Mouse (Mus musculus) lung, adult 2 months (tissue): Measurements from ENCODE around the gene Acaa1b. TPM values are rescaled to one million over a fixed set of nuclear protein-coding genes. Genes with fewer than 3 reads are reported as not detected.

Source experiments
- DNase-seq: peaks from one replicate; pipeline ENCODE4 v3.0.0; 2022
- H3K4me1 ChIP-seq: fragments of 200-500 bp; 2 replicates; pipeline ENCODE4 v1.6.1; 2011; ENCODE audit warnings: low read length; ENCODE audit not compliant: control insufficient read depth, insufficient read depth
- H3K4me3 ChIP-seq: fragments of 200-500 bp; replicated peaks from 2 replicates; pipeline ENCODE3; 2011; ENCODE audit warnings: low read depth, mild to moderate bottlenecking, control low read depth, low read length; ENCODE audit errors: extremely low read depth
- CTCF ChIP-seq: fragments of 200-500 bp; IDR thresholded peaks from 2 replicates; pipeline ENCODE4 v1.5.1; 2011; ENCODE audit warnings: mild to moderate bottlenecking, low read length, control low read depth; ENCODE audit not compliant: insufficient read depth
- POLR2A ChIP-seq: fragments of 200-500 bp; IDR thresholded peaks from 2 replicates; pipeline ENCODE4 v1.6.1; 2011; ENCODE audit warnings: low read depth, mild to moderate bottlenecking, control low read depth, low read length, borderline replicate concordance; ENCODE audit errors: extremely low read depth
- WGBS: fragments of 180-500 bp; shearing (Covaris S2); methylation state at CpG from one replicate; pipeline ENCODE4 v1.1.7; 2018; 5-methylcytosine and 5-hydroxymethylcytosine counted together
- polyA plus RNA-seq: library from polyadenylated mRNA; depleted of rRNA; stranded (reverse); fragments of >200 nt; gene quantifications from 2 replicates; pipeline ENCODE4 v1.2.3, GENCODE M21; 2012; rRNA removed

The Acaa1b gene
- polyA plus RNA-seq, 1 experiment = 14.8 TPM

DNA sequence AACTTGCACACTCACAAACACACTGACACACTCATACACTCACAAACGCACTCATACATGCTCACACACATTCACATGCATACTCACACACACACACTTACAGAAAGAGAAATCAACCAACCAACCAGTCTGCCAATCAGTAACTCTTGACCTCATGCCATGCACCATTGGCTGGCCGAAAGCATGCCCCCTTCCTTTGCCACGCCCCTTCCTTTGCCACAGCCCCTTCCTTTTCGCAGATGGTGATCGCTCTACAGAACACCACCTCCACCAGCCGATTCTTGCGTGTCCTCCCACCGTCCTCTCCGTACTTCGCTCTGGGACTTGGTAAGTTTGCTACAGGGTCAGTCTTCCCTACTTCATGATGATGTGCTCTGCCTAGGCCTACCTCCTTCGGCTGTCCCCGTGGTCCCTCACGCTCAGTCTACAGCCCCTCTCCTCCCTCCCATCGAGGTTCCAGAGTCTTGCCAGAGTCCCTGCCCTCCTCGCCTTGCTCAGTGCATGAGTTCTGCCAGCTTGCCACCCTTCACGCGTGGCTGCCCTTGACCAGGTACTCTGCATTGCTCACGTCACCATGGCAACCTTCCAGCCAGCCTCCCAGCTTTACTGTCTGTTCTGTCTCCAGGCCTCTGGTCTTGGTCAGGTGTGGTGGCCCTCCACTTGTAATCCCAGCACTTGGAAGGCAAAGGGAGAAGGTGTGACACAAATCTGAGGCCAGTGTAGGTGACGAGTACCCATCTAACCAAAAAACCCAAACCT lies 37.3 kb downstream of the Acaa1b start:
- Histone ChIP-seq H3K4me1 (no peaks in the 10 kb centered on the region), H3K4me3 (no peak overlapping the region)
- TF ChIP-seq CTCF (no peak), POLR2A (no peak)
- 83% methylated on average over 19 of the region's 19 CpGs for WGBS
- DNase-seq = no peak

DNA sequence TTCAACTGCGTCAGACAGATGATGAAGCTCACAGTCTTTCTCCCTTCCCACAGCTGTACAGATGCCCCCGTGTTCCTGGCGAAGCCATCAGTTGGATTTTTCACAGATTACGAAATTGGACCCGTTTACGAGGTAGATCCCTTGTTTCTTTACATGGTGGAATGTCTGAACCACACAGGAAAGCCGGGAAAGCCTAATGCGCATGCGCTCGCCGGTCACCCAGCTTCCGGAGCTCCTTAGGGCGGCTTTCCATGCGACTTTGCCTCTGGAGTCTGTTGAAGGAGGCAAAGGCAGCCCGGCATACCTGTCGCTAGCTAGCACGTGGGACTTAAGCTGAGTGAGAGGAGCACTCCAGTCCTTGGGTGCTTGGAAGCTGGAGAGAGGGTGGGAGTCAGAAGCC lies 42.0 kb downstream of the Acaa1b start:
- 84% methylated on average over 17 of the region's 17 CpGs for WGBS
- no peak for DNase-seq
- TF ChIP-seq POLR2A (no peak), CTCF (no peak)
- Histone ChIP-seq H3K4me3 (no peak overlapping the region), H3K4me1 (no peaks in the 10 kb centered on the region)

DNA sequence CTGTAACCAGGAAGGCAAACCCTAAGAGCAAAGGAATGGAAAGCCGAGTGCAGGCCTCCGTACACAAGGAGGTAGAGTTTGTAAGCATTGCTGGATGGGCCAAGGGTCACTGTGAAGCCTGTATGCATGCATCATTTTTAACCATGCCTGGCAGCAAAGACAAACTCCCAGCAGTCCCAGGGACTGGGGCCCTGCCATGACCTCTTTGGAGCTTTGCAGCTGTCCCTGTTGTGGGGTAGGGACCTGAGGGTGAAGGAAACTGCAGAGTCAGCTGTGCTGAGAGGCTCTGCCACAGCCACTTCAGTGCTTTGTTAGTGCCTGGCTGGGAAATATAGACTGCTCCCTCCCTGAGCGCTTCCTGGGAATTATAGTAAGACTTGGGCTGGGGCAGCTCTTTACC lies 46.3 kb downstream of the Acaa1b start:
- H3K4me3 ChIP-seq = no peak overlapping the region
- TF ChIP-seq POLR2A (no peak), CTCF (no peak)
- H3K4me1 ChIP-seq = no peaks in the 10 kb centered on the region
- no peak for DNase-seq
- 40% methylated on average over 3 of the region's 3 CpGs for WGBS

DNA sequence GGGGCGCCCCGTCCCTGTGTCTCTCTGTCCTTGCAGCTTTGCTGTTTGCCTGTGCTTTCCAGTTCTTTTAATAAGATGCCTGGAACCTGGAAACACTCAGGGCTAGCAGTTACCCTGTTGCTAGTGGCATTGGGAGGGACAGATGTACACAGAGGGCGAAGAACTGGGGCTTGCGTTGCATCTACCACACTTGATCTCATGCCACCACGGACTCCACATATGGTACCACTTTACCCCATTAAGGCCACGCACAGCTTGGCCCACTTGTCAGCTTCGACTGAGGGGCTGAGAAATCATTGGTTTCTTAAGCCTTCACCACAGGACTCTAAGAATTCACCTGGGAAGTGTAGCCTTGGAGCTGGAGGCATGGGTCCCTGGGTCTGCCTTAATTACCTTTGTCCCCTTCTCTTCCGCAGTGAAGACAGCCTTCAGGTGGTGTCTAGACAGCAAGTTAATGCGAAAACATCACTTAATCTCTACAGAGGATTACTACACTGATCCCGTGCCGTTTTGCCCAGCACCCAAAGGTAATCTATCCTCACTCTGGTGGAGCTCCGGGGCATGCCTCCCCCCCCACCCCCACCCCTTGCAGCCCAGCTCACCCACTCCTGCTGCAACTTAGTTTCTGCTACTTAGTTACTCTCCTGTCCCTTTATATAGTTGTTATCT lies 47.1 kb downstream of the Acaa1b start:
- DNase-seq = no peak
- H3K4me3 ChIP-seq = no peak overlapping the region
- 66% methylated on average over 12 of the region's 12 CpGs for WGBS
- no peak for TF ChIP-seq CTCF
- no peak for TF ChIP-seq POLR2A
- H3K4me1 ChIP-seq = no peaks in the 10 kb centered on the region

DNA sequence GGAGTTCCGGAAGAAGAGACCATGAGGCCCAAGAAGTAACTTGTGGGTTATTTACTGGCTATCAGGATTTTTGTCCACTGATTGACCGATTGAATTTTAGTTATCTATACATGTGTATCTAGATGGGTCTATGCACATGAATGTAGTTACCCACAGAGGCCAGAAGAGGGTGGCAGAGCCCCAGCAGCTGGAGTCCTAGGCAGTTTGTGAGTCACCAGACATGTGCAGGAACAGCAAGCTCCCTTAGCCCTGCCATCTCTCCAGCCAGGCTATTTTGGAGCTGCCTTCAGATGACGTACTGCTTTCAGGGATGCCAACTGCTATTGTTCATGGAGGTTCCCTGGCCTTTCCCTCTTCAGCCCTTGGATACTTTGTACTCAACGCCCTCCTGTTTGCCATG lies 49.3 kb downstream of the Acaa1b start:
- WGBS = 85% methylated on average over 4 of the region's 4 CpGs
- TF ChIP-seq POLR2A (no peak), CTCF (peak; percentile 29; the same call in 1 of the 2 replicates)
- no peak for DNase-seq

DNA sequence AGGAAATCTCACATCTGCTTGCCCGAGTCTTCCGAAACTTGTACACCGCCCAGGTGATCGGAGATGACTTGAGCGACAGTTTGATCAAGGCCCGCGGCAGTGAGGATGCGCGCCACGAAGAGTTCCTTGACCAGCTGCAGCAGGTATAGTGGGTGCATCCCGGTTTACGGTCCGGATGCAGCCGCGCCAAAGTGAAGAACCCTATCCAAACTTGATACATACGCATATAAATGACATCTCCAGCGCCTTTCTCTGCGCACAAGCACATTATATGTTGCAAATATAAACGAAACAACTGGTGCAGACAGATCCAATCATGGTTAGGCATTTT lies 54.1 kb downstream of the Acaa1b start:
- Histone ChIP-seq H3K4me3 (peak overlapping the region; percentile 67), H3K4me1 (no peaks in the 10 kb centered on the region)
- TF ChIP-seq CTCF (no peak), POLR2A (no peak)
- 3% methylated on average over 19 of the region's 19 CpGs for WGBS
- DNase-seq = no peak

More for the DNA sequence above, 49.3 kb downstream of the Acaa1b start:
- Histone ChIP-seq H3K4me3 (no peak overlapping the region), H3K4me1 (no peaks in the 10 kb centered on the region)

DNA sequence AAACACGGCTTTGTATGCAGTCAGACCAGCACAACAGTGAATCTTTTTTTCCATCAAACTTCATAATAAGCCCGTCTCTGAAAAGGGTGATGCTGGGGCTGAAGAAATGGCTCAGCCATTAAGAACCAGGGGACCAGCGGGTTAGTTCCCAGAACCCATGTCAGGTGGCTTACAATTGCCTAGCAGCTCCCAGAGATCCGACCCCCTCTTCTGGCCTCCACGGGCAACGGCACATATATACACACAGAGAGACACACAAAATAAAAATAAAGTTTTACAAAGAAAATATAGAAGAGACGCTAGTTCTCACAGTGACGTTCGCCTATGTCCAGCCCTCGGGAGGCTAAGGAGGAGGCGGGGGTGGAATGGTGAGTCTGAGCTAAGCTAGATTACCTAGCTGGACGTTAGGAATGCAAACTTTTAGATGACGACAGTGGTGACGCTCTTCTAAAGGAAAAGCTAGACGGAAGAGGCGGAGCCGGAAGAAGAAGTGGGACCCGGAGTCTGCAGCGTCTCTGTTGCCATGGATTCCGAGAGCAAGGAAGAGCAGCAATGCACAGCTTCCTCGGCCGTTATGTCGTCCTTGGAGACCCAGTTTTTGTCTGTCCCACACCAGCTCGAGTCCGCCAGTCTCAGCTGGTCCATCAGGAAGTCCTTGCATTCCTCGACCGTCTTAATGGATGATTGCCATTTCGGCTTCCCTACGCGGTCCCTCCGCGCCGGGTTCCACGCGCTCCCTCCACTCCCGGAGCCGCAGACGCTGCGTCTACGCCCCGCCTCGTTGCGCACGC lies 54.7 kb downstream of the Acaa1b start, which contains the start of gene Dlec1:
Gene Dlec1, plus strand, starts transcription at position 487 of the 791 bp plus-strand sequence.
- peak; percentile 69 for DNase-seq
- no peaks in the 10 kb centered on the region for H3K4me1 ChIP-seq
- TF ChIP-seq POLR2A = peak; percentile 30; the same call in 1 of the 2 replicates
- TF ChIP-seq CTCF = no peak
- 2% methylated on average over 44 of the region's 44 CpGs for WGBS
- H3K4me3 ChIP-seq = peak within 1 kb of the TSS; percentile 67

DNA sequence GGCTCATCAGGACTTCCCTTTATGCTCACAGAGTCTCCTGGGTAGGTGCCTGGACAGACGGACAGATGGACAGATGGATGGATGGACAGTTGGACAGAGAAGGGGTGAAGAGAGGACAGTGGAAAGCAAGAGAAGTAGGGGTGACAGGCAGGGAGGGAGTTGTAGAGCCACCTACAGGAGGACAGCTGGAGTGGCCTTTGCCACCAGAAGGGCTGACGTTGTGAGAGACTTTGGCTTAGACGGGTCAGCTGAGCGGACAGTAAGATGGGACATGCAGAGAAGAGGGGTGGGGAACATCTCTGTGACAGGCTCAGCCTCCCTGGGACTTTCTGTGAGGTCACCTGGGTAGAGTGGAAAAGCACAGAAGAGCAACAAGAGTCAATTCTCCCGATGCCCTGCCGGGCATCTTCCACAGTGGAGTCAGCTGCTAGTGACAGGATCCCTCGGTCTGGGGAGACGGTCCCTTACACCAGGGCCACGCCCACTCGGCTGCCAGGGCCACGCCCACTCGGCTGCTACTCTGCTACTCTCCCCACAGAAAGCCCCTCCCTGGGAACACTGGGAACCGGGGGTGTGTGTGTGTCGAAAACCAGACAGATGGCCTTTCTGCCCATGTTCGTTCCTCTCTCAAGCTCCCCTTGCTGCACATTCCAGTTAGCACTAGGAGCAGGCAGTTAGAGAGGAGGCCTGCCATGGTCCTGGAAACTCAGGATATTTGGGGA lies 56.6 kb downstream of the Acaa1b start:
- Histone ChIP-seq H3K4me1 (no peaks in the 10 kb centered on the region), H3K4me3 (no peak overlapping the region)
- no peak for DNase-seq
- TF ChIP-seq CTCF = no peak
- TF ChIP-seq POLR2A = no peak
- 15% methylated on average over 15 of the region's 15 CpGs for WGBS

Other genes with a start within 250 kb of the Acaa1b start
- gene Ctdspl, start 230.6 kb downstream of the Acaa1b start, polyA plus RNA-seq = 70.4 and 83.4 TPM in 2 replicates
- gene Vill, start 104.3 kb downstream of the Acaa1b start, polyA plus RNA-seq = 15.4 and 20.2 TPM in 2 replicates
- gene Plcd1, start 63.6 kb downstream of the Acaa1b start, polyA plus RNA-seq = 19.8 and 37.3 TPM in 2 replicates
- gene Dlec1, start 54.6 kb downstream of the Acaa1b start, polyA plus RNA-seq = 5.1 and 5.5 TPM in 2 replicates
- not detected in 2 replicates for gene Gm47289, start 2.1 kb upstream of the Acaa1b start, polyA plus RNA-seq
- gene Slc22a13, start 52.0 kb upstream of the Acaa1b start, polyA plus RNA-seq = 0.06 and 0.11 TPM in 2 replicates
- 13.1 and 19.8 TPM in 2 replicates for gene Oxsr1, start 165.3 kb upstream of the Acaa1b start, polyA plus RNA-seq
- 216 and 282 TPM in 2 replicates for gene Acaa1a, start 182.6 kb upstream of the Acaa1b start, polyA plus RNA-seq
- 29.3 and 38.5 TPM in 2 replicates for gene Myd88, start 184.3 kb upstream of the Acaa1b start, polyA plus RNA-seq
- gene Xylb, start 200.3 kb upstream of the Acaa1b start, polyA plus RNA-seq = 6.7 and 7.0 TPM in 2 replicates
- gene Slc22a14, start 208.5 kb upstream of the Acaa1b start, polyA plus RNA-seq = 0.80 and 0.99 TPM in 2 replicates
- gene Acvr2b, start 245.0 kb upstream of the Acaa1b start, polyA plus RNA-seq = 11.4 and 11.8 TPM in 2 replicates